Mouse (Mus musculus) MEL (cell line): ENCODE results near the gene Inpp4b. TPM values are rescaled to one million over a fixed set of nuclear protein-coding genes. Genes with fewer than 3 reads are reported as not detected.

Experiments used
- DNase-seq: peaks from one replicate; pipeline ENCODE4 v3.0.0; 2011; ENCODE audit warnings: low read depth, low spot score
- H3K27ac ChIP-seq: 2 replicates; pipeline ENCODE4 v1.5.1; 2012; ENCODE audit warnings: low read depth, mild to moderate bottlenecking, control low read depth, low read length, moderate library complexity; ENCODE audit not compliant: control insufficient read depth
- H3K27me3 ChIP-seq, 2 experiments: fragments of 150-350 bp in 1 of 2; sonication (generic) in 1 of 2; 2 replicates each; pipeline ENCODE4 v1.6.1; 2012; ENCODE audit warnings: low read length in 2 of 2, mild to moderate bottlenecking in 2 of 2, improper control_type of control experiment in 1 of 2, moderate library complexity in 1 of 2; ENCODE audit not compliant: insufficient read depth in 2 of 2, control insufficient read depth in 1 of 2
- H3K36me3 ChIP-seq, 2 experiments: 2 replicates each; pipeline ENCODE4 v1.6.1; 2012 to 2014; ENCODE audit warnings: low read length in 2 of 2, improper control_type of control experiment in 1 of 2, inconsistent platforms in 1 of 2, mild to moderate bottlenecking in 1 of 2; ENCODE audit not compliant: insufficient read depth in 2 of 2, control insufficient read depth in 1 of 2
- H3K4me1 ChIP-seq, 2 experiments: fragments of 150-350 bp in 1 of 2; sonication (generic) in 1 of 2; 2 replicates each; pipeline ENCODE4 v1.6.1; 2012; ENCODE audit warnings: low read length in 2 of 2, improper control_type of control experiment in 1 of 2, mild to moderate bottlenecking in 1 of 2; ENCODE audit not compliant: insufficient read depth in 2 of 2, control insufficient read depth in 1 of 2
- H3K4me3 ChIP-seq, 2 experiments: fragments of 150-350 bp in 1 of 2; sonication (generic) in 1 of 2; 2 replicates each; pipeline ENCODE4 v1.5.1; 2012; ENCODE audit warnings: low read depth in 2 of 2, low read length in 2 of 2, mild to moderate bottlenecking in 2 of 2, moderate library complexity in 2 of 2, control low read depth in 1 of 2, improper control_type of control experiment in 1 of 2; ENCODE audit not compliant: control insufficient read depth in 1 of 2, insufficient read depth in 1 of 2
- H3K79me2 ChIP-seq: 2 replicates; pipeline ENCODE4 v1.6.1; 2012; ENCODE audit warnings: mild to moderate bottlenecking, low read length, moderate library complexity; ENCODE audit not compliant: control insufficient read depth, poor library complexity, insufficient read depth
- H3K9ac ChIP-seq: 2 replicates; pipeline ENCODE4 v1.6.1; 2012; ENCODE audit warnings: low read depth, mild to moderate bottlenecking, control low read depth, low read length, moderate library complexity; ENCODE audit not compliant: control insufficient read depth, poor library complexity, severe bottlenecking
- H3K9me3 ChIP-seq: fragments of 150-350 bp; sonication (generic); replicated peaks from 2 replicates; pipeline ENCODE4 v1.6.1; 2012; ENCODE audit warnings: mild to moderate bottlenecking, low read length, improper control_type of control experiment, moderate library complexity; ENCODE audit not compliant: insufficient read depth
- CHD1 ChIP-seq: IDR thresholded peaks from 2 replicates; pipeline ENCODE4 v1.6.1; 2012; ENCODE audit warnings: low read depth, mild to moderate bottlenecking, inconsistent platforms, low read length, improper control_type of control experiment
- CHD2 ChIP-seq: IDR thresholded peaks from 2 replicates; pipeline ENCODE4 v1.6.1; 2011; ENCODE audit warnings: low read length, improper control_type of control experiment
- E2F4 ChIP-seq: IDR thresholded peaks from 2 replicates; pipeline ENCODE4 v1.6.1; 2011; ENCODE audit warnings: low read depth, low read length, improper control_type of control experiment, borderline replicate concordance
- EP300 ChIP-seq, 2 experiments: IDR thresholded peaks; 2 replicates each; pipeline ENCODE4 v1.6.1; 2011; ENCODE audit warnings: improper control_type of control experiment in 2 of 2, low read length in 2 of 2, low read depth in 1 of 2, mild to moderate bottlenecking in 1 of 2
- ETS1 ChIP-seq: IDR thresholded peaks from 2 replicates; pipeline ENCODE4 v1.6.1; 2012; ENCODE audit warnings: low read depth, mild to moderate bottlenecking, inconsistent platforms, low read length, improper control_type of control experiment, moderate library complexity
- HCFC1 ChIP-seq: IDR thresholded peaks from 2 replicates; pipeline ENCODE4 v1.6.1; 2012; ENCODE audit warnings: low read depth, mild to moderate bottlenecking, inconsistent platforms, low read length, improper control_type of control experiment, moderate library complexity
- JUND ChIP-seq: IDR thresholded peaks from 2 replicates; pipeline ENCODE4 v1.6.1; 2011; ENCODE audit warnings: low read depth, mild to moderate bottlenecking, improper control_type of control experiment, low read length
- KAT2A ChIP-seq: conservative IDR thresholded peaks from 2 replicates; pipeline ENCODE4 v1.6.1; 2012; ENCODE audit warnings: low read depth, low read length, improper control_type of control experiment, inconsistent platforms
- MAX ChIP-seq: IDR thresholded peaks from 2 replicates; pipeline ENCODE4 v1.6.1; 2011; ENCODE audit warnings: low read length, improper control_type of control experiment
- MYC ChIP-seq: IDR thresholded peaks from 2 replicates; pipeline ENCODE4 v1.6.1; 2011; ENCODE audit warnings: low read depth, mild to moderate bottlenecking, low read length, improper control_type of control experiment, moderate library complexity
- POLR2A ChIP-seq, 2 experiments: IDR thresholded peaks; 2 replicates each; pipeline ENCODE4 v1.6.1; 2011 to 2012; ENCODE audit warnings: low read length in 2 of 2, mild to moderate bottlenecking in 2 of 2, control low read depth in 1 of 2, improper control_type of control experiment in 1 of 2, low read depth in 1 of 2, moderate library complexity in 1 of 2; ENCODE audit not compliant: control insufficient read depth in 1 of 2, insufficient read depth in 1 of 2, poor library complexity in 1 of 2
- POLR2AphosphoS5 ChIP-seq: IDR thresholded peaks from 2 replicates; pipeline ENCODE4 v1.6.1; 2012; ENCODE audit warnings: low read depth, borderline replicate concordance, mild to moderate bottlenecking, inconsistent platforms, low read length, moderate library complexity, mixed read lengths
- RCOR1 ChIP-seq: IDR thresholded peaks from 2 replicates; pipeline ENCODE4 v1.6.1; 2012; ENCODE audit warnings: low read depth, mild to moderate bottlenecking, inconsistent platforms, low read length, improper control_type of control experiment
- SIN3A ChIP-seq: IDR thresholded peaks from 2 replicates; pipeline ENCODE4 v1.6.1; 2012; ENCODE audit warnings: low read length, improper control_type of control experiment, inconsistent platforms
- SMC3 ChIP-seq: IDR thresholded peaks from 2 replicates; pipeline ENCODE4 v1.6.1; 2011; ENCODE audit warnings: low read depth, low read length, improper control_type of control experiment
- TBP ChIP-seq: IDR thresholded peaks from 2 replicates; pipeline ENCODE4 v1.8.0; 2011; ENCODE audit warnings: low read depth, low read length, improper control_type of control experiment
- USF1 ChIP-seq: IDR thresholded peaks from 2 replicates; pipeline ENCODE4 v1.6.1; 2014; ENCODE audit warnings: low read depth, mild to moderate bottlenecking, inconsistent platforms, low read length, improper control_type of control experiment, moderate library complexity
- USF2 ChIP-seq, 2 experiments: IDR thresholded peaks; 2 replicates each; pipeline ENCODE4 v1.6.1; 2011 to 2012; ENCODE audit warnings: improper control_type of control experiment in 2 of 2, low read length in 2 of 2, borderline replicate concordance in 1 of 2, inconsistent platforms in 1 of 2, low read depth in 1 of 2, mild to moderate bottlenecking in 1 of 2; ENCODE audit not compliant: insufficient read depth in 1 of 2
- ZMIZ1 ChIP-seq: IDR thresholded peaks from 2 replicates; pipeline ENCODE4 v1.6.1; 2012; ENCODE audit warnings: low read depth, mild to moderate bottlenecking, inconsistent platforms, low read length, improper control_type of control experiment, moderate library complexity
- ZNF384 ChIP-seq: IDR thresholded peaks from 2 replicates; pipeline ENCODE4 v1.6.1; 2012; ENCODE audit warnings: low read depth, mild to moderate bottlenecking, inconsistent platforms, low read length, improper control_type of control experiment
- polyA plus RNA-seq, 2 experiments: library from polyadenylated mRNA; stranded (reverse) in 1 of 2; unstranded in 1 of 2; fragments of >175 nt in 1 of 2; fragments of >200 nt in 1 of 2; gene quantifications; 2 replicates each; pipeline versions ENCODE4 v1.2.1 to v1.2.4; 2012; ENCODE audit warnings: low replicate concordance in 2 of 2, low read depth in 1 of 2; ENCODE audit not compliant: insufficient read length in 2 of 2, insufficient read depth in 1 of 2, missing spikeins in 1 of 2
- total RNA-seq: library from RNA; depleted of rRNA; stranded (reverse); fragments of 300-350 nt; gene quantifications from 2 replicates; pipeline ENCODE4 v1.2.3, GENCODE M21; 2012

Inpp4b gene
- total and polyA plus RNA-seq, 3 experiments, result 12.3 to 26.9 (median 13.6) TPM

DNA sequence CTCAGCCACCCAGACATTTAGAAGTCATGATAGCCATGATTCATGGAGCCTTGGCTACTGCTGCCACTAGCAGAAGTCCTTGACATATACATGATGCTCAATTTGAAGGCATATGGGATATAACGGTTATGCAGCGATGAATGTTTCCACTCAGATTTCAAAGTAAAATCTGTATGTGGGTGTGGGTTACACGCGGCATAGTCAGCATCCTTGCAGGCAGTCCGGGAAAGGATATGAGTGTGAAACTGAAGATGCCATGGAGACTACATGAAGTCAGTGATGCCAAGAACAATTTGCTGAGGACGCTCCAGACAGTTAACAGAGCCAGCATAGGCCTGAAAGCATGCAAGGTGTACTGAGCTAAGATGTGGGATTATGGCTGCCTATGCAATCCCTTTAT, 46.6 kb downstream of the Inpp4b start:
- no peak for TF ChIP-seq USF2 (IDR thresholded peaks at IDR 0.05; ENCODE audit: borderline replicate concordance in 1 of 2, insufficient read depth in 1 of 2, low read depth in 1 of 2, low read length in 2 of 2)
- TF ChIP-seq, all 39 proteins: peak for 0
- DNase-seq, result no peak
- Histone ChIP-seq H3K27me3 (no peaks in the 10 kb centered on the region), H3K27ac (no peak overlapping the region), H3K9ac (no peak overlapping the region), H3K9me3 (no peaks in the 10 kb centered on the region), H3K4me1 (no peaks in the 10 kb centered on the region), H3K36me3 (no peaks in the 10 kb centered on the region), H3K4me3 (no peak overlapping the region), H3K79me2 (no peaks in the 10 kb centered on the region)

- Histone ChIP-seq H3K36me3 (no peaks in the 10 kb centered on the region), H3K27ac (no peak overlapping the region), H3K9me3 (no peaks in the 10 kb centered on the region), H3K9ac (no peak overlapping the region), H3K4me3 (no peak overlapping the region), H3K27me3 (no peaks in the 10 kb centered on the region), H3K79me2 (no peaks in the 10 kb centered on the region), H3K4me1 (no peaks in the 10 kb centered on the region)
- DNase-seq, result peak; percentile 16
- TF ChIP-seq ZNF384, result peak; percentile 54; the same call in 1 of the 2 replicates
- no peak for TF ChIP-seq MAX
- TF ChIP-seq USF2 (IDR thresholded peaks at IDR 0.05; ENCODE audit: borderline replicate concordance in 1 of 2, insufficient read depth in 1 of 2, low read depth in 1 of 2, low read length in 2 of 2), result no peak
Measured at GRCm38 (mm10) chr8:81399071-81399470, 56.7 kb downstream of the Inpp4b start.

DNA sequence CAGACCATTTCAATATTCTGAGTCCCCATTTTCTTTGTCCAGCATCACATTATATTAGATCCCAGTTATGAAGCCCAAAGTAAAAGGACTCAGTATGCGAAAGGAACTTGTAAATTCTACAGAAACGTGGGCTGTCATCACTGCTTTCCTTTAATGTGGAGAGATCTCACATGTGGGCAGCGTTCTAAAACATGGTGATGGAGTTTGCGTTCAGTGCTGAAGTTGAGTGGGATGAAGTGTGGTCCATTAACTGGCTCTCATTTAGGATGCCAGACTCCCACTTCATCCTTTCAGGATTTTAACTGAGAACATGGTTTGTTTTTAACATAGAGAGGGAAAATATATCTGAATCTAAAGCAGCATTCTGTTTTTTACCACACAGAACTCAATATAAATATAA, 57.1 kb downstream of the Inpp4b start:
- no peaks in the 10 kb centered on the region for H3K79me2 ChIP-seq
- no peak overlapping the region for H3K27ac ChIP-seq
- no peak for DNase-seq
- TF ChIP-seq SMC3, result no peak
- no peak for TF ChIP-seq SIN3A
- TF ChIP-seq CHD1, result no peak
- no peak for TF ChIP-seq ZMIZ1
- TF ChIP-seq ZNF384, result no peak
- TF ChIP-seq CHD2, result no peak
- TF ChIP-seq MAX, result no peak
- no peak for TF ChIP-seq ETS1
- TF ChIP-seq E2F4, result no peak
- TF ChIP-seq JUND, result no peak
- no peak for TF ChIP-seq POLR2AphosphoS5
- TF ChIP-seq RCOR1, result no peak
- no peak for TF ChIP-seq KAT2A
- no peak for TF ChIP-seq TBP
- TF ChIP-seq HCFC1, result no peak
- no peak for TF ChIP-seq MYC
- TF ChIP-seq USF1, result no peak
- no peak for TF ChIP-seq USF2 (IDR thresholded peaks at IDR 0.05; ENCODE audit: borderline replicate concordance in 1 of 2, insufficient read depth in 1 of 2, low read depth in 1 of 2, low read length in 2 of 2)
- no peak for TF ChIP-seq POLR2A (IDR thresholded peaks at IDR 0.05; ENCODE audit: control insufficient read depth in 1 of 2, insufficient read depth in 1 of 2, low read depth in 1 of 2, low read length in 2 of 2, poor library complexity in 1 of 2)
- no peak for TF ChIP-seq EP300 (IDR thresholded peaks at IDR 0.05; ENCODE audit: low read depth in 1 of 2, low read length in 2 of 2)
- H3K36me3 ChIP-seq, result no peaks in the 10 kb centered on the region
- no peaks in the 10 kb centered on the region for H3K9me3 ChIP-seq
- H3K9ac ChIP-seq, result no peak overlapping the region
- H3K4me1 ChIP-seq, result no peaks in the 10 kb centered on the region
- no peak overlapping the region for H3K4me3 ChIP-seq
- H3K27me3 ChIP-seq, result no peaks in the 10 kb centered on the region
